Mouse (Mus musculus) lung, postnatal 36 days (tissue): ENCODE measurements around the gene Exoc4.

Experiments
- DNase-seq: peaks from one replicate; pipeline ENCODE4 v3.0.0; 2022; ENCODE audit warnings: mixed read lengths

Gene Exoc4

GRCm38 (mm10) chr6:33770021-33770420 is 521.1 kb downstream of the Exoc4 start:
- no peak for DNase-seq

GRCm38 (mm10) chr6:33772551-33773315 is 523.8 kb downstream of the Exoc4 start:
- no peak for DNase-seq

- no peak for DNase-seq
These were observed 543.7 kb downstream of the Exoc4 start for GRCm38 (mm10) chr6:33792604-33793003.

- DNase-seq = no peak
These were observed 552.4 kb downstream of the Exoc4 start for GRCm38 (mm10) chr6:33801254-33801653.

- DNase-seq = no peak
These were observed 554.7 kb downstream of the Exoc4 start for GRCm38 (mm10) chr6:33803481-33804098.

- DNase-seq = peak; percentile 28
These were observed 555.9 kb downstream of the Exoc4 start for GRCm38 (mm10) chr6:33804775-33805174.

- no peak for DNase-seq
These were observed 557.3 kb downstream of the Exoc4 start for GRCm38 (mm10) chr6:33806072-33806782.

- no peak for DNase-seq
These were observed 565.5 kb downstream of the Exoc4 start for GRCm38 (mm10) chr6:33814386-33814785.

GRCm38 (mm10) chr6:33823171-33823570 is 574.3 kb downstream of the Exoc4 start:
- no peak for DNase-seq

GRCm38 (mm10) chr6:33823777-33824302 is 575.0 kb downstream of the Exoc4 start:
- DNase-seq = peak; percentile 10

GRCm38 (mm10) chr6:33828499-33828898 is 579.6 kb downstream of the Exoc4 start:
- DNase-seq = no peak

GRCm38 (mm10) chr6:33829261-33829660 is 580.4 kb downstream of the Exoc4 start:
- no peak for DNase-seq

- DNase-seq = no peak
These were observed 582.4 kb downstream of the Exoc4 start for GRCm38 (mm10) chr6:33831276-33831675.

- no peak for DNase-seq
These were observed 584.1 kb downstream of the Exoc4 start for GRCm38 (mm10) chr6:33832978-33833377.

- no peak for DNase-seq
These were observed 587.3 kb downstream of the Exoc4 start for GRCm38 (mm10) chr6:33836048-33836780.

- DNase-seq = no peak
These were observed 594.0 kb downstream of the Exoc4 start for GRCm38 (mm10) chr6:33842901-33843300.

GRCm38 (mm10) chr6:33859049-33859448 is 610.2 kb downstream of the Exoc4 start:
- DNase-seq = no peak

- DNase-seq = no peak
These were observed 616.9 kb downstream of the Exoc4 start for GRCm38 (mm10) chr6:33865752-33866151.

GRCm38 (mm10) chr6:33866901-33867580 is 618.2 kb downstream of the Exoc4 start:
- DNase-seq = no peak

- DNase-seq = no peak
These were observed 620.4 kb downstream of the Exoc4 start for GRCm38 (mm10) chr6:33869251-33869650.

GRCm38 (mm10) chr6:33870468-33871142 is 621.7 kb downstream of the Exoc4 start:
- no peak for DNase-seq

GRCm38 (mm10) chr6:33871286-33871685 is 622.4 kb downstream of the Exoc4 start:
- no peak for DNase-seq
